Mouse (Mus musculus): ENCODE measurements around the gene Arhgap15. TPM values are rescaled to one million over a fixed set of nuclear protein-coding genes. Genes with fewer than 3 reads are reported as not detected.

Gene Arhgap15
- total and polyA plus RNA-seq, 3 experiments = 0.89 to 56.4 (median 39.8) TPM

DNA sequence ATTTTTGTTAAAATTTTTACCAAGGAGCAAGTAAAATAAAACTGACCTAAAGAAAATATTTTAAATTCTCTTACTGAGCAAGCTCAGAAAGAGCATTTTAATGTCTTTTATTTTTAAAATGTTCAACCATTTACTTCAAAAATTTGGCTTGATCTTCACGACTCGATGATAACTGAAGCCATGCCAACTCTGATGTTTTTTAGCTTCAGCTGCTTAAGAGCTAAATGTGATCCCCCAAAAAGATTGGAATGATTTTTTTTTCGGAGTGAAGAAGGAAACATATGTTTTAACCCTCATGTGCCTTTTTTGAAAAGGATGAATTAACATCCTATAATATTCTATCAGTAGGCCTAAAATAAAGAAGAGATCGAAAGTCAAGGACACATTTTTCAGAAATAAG lies 605.0 kb downstream of the Arhgap15 start:
- TF ChIP-seq POLR2AphosphoS5 (IDR thresholded peaks at IDR 0.05; ENCODE audit: insufficient replicate concordance, low read depth, low read length) = no peak
- no peak for TF ChIP-seq CTCF (IDR thresholded peaks at IDR 0.05; ENCODE audit: low read depth, low read length)
- TF ChIP-seq TAL1 (conservative IDR thresholded peaks at IDR 0.05; ENCODE audit: low read depth, low read length) = no peak
- TF ChIP-seq GATA2 (IDR thresholded peaks at IDR 0.05; ENCODE audit: borderline replicate concordance, low read depth, low read length) = no peak
- TF ChIP-seq GATA1 (IDR thresholded peaks at IDR 0.05; ENCODE audit: borderline replicate concordance, low read length) = no peak
- DNase-seq (ENCODE audit: low spot score) = no peak
- Histone ChIP-seq H3K27me3 (ENCODE audit: insufficient read depth, low read length) (0 out of 2 replicates have a peak, but pooled peaks cover 5% of the 10 kb centered on the region), H3K4me1 (ENCODE audit: insufficient read depth, low read depth, low read length) (no peaks in the 10 kb centered on the region), H3K4me3 (ENCODE audit: low read depth, low read length) (no peak overlapping the region), H3K9me3 (replicated peaks) (no peaks in the 10 kb centered on the region), H3K36me3 (replicated peaks) (no peaks in the 10 kb centered on the region)
- ATAC-seq (ENCODE audit: extremely low read depth, insufficient number of reproducible peaks, low FRiP score, poor library complexity, severe bottlenecking) = no peak

DNA sequence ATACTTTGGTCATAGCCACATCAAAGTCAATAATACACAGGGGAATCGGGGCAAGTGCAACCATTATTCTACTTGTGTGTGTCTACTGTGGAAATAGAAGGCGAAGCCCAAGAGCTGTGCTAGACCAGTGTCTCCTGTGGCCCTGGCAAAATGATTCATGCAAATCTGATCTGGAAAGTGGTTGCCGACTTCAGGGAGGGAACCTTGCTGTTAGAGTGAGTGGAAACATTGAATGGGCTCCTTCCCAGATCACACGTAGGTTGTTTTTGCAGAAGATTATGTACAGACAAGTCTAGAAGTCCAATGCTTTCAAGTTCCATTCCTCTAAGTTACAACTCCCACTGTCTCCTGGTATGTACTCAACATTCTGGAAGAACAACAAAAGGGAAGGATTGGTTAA lies 606.2 kb downstream of the Arhgap15 start:
- H3K4me3 ChIP-seq (ENCODE audit: low read depth, low read length) = no peak overlapping the region
- DNase-seq (ENCODE audit: low spot score) = no peak
- no peaks in the 10 kb centered on the region for H3K36me3 ChIP-seq (replicated peaks)
- H3K27me3 ChIP-seq (ENCODE audit: insufficient read depth, low read length) = 0 out of 2 replicates have a peak, but pooled peaks cover 5% of the 10 kb centered on the region
- no peak for TF ChIP-seq CTCF (IDR thresholded peaks at IDR 0.05; ENCODE audit: low read depth, low read length)
- TF ChIP-seq GATA2 (IDR thresholded peaks at IDR 0.05; ENCODE audit: borderline replicate concordance, low read depth, low read length) = no peak
- no peak for TF ChIP-seq TAL1 (conservative IDR thresholded peaks at IDR 0.05; ENCODE audit: low read depth, low read length)
- TF ChIP-seq GATA1 (IDR thresholded peaks at IDR 0.05; ENCODE audit: borderline replicate concordance, low read length) = no peak
- no peak for TF ChIP-seq POLR2AphosphoS5 (IDR thresholded peaks at IDR 0.05; ENCODE audit: insufficient replicate concordance, low read depth, low read length)
- no peaks in the 10 kb centered on the region for H3K4me1 ChIP-seq (ENCODE audit: insufficient read depth, low read depth, low read length)
- ATAC-seq (ENCODE audit: extremely low read depth, insufficient number of reproducible peaks, low FRiP score, poor library complexity, severe bottlenecking) = no peak
- no peaks in the 10 kb centered on the region for H3K9me3 ChIP-seq (replicated peaks)

DNA sequence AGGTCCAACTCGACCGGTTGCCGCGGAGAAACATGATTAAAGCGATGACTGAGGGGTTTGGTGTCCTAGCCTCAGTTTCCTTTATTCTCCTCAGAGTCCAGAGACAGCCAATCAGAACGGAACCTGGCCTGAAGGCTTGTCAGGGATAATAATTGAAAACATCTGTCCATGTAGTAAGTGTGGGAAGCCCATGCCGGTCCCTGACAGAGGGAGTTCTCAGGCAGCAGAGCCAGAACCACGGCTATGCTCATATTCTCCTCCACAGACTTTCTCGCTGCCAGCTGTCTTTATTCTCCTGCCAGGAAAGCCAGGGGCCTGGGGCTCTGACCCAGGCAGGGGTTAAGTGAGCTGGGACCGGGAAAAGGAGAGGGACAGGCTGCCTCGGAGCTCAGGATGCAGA lies 606.7 kb downstream of the Arhgap15 start:
- 0 out of 2 replicates have a peak, but pooled peaks cover 5% of the 10 kb centered on the region for H3K27me3 ChIP-seq (ENCODE audit: insufficient read depth, low read length)
- no peaks in the 10 kb centered on the region for H3K36me3 ChIP-seq (replicated peaks)
- ATAC-seq (ENCODE audit: extremely low read depth, insufficient number of reproducible peaks, low FRiP score, poor library complexity, severe bottlenecking) = no peak
- H3K9me3 ChIP-seq (replicated peaks) = no peaks in the 10 kb centered on the region
- H3K4me1 ChIP-seq (ENCODE audit: insufficient read depth, low read depth, low read length) = no peaks in the 10 kb centered on the region
- TF ChIP-seq TAL1 (conservative IDR thresholded peaks at IDR 0.05; ENCODE audit: low read depth, low read length) (no peak), GATA2 (IDR thresholded peaks at IDR 0.05; ENCODE audit: borderline replicate concordance, low read depth, low read length) (no peak), CTCF (IDR thresholded peaks at IDR 0.05; ENCODE audit: low read depth, low read length) (no peak), POLR2AphosphoS5 (IDR thresholded peaks at IDR 0.05; ENCODE audit: insufficient replicate concordance, low read depth, low read length) (no peak), GATA1 (IDR thresholded peaks at IDR 0.05; ENCODE audit: borderline replicate concordance, low read length) (no peak)
- no peak overlapping the region for H3K4me3 ChIP-seq (ENCODE audit: low read depth, low read length)
- no peak for DNase-seq (ENCODE audit: low spot score)

DNA sequence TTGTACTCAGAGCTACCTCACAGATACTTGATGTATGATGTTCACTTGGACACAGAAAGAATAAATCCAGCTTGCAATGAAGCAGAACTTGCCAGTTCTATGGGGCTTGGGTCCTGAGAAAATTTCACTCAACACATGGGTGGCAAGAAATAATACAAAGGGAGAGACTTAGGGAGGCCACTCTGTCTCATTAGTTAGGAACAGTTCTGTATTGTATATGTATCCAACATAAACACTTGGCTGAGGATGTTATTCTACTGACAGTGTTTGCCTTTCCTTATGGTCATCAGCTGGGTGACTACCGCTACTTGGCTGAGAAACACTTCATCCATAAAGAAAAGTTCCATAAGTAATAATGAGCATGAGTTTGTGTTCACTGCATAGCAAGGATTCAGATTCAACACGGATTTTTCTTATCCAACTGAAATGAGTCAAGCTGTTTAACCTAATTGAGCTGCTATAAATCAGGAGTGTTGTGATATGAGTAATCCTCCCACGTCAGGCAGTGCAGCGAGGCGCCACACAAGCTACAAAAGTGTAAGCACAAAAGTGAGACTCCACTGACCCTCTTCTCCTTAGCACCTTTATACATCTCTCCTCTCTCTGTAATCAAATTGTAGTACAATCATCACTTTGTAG lies 607.7 kb downstream of the Arhgap15 start:
- H3K4me1 ChIP-seq (ENCODE audit: insufficient read depth, low read depth, low read length) = no peaks in the 10 kb centered on the region
- TF ChIP-seq TAL1 (conservative IDR thresholded peaks at IDR 0.05; ENCODE audit: low read depth, low read length) = no peak
- no peak for TF ChIP-seq GATA1 (IDR thresholded peaks at IDR 0.05; ENCODE audit: borderline replicate concordance, low read length)
- TF ChIP-seq POLR2AphosphoS5 (IDR thresholded peaks at IDR 0.05; ENCODE audit: insufficient replicate concordance, low read depth, low read length) = no peak
- no peak for ATAC-seq (ENCODE audit: extremely low read depth, insufficient number of reproducible peaks, low FRiP score, poor library complexity, severe bottlenecking)
- no peak overlapping the region for H3K4me3 ChIP-seq (ENCODE audit: low read depth, low read length)
- H3K27me3 ChIP-seq (ENCODE audit: insufficient read depth, low read length) = 0 out of 2 replicates have a peak, but pooled peaks cover 5% of the 10 kb centered on the region
- DNase-seq (ENCODE audit: low spot score) = no peak
- no peaks in the 10 kb centered on the region for H3K36me3 ChIP-seq (replicated peaks)
- no peaks in the 10 kb centered on the region for H3K9me3 ChIP-seq (replicated peaks)

DNA sequence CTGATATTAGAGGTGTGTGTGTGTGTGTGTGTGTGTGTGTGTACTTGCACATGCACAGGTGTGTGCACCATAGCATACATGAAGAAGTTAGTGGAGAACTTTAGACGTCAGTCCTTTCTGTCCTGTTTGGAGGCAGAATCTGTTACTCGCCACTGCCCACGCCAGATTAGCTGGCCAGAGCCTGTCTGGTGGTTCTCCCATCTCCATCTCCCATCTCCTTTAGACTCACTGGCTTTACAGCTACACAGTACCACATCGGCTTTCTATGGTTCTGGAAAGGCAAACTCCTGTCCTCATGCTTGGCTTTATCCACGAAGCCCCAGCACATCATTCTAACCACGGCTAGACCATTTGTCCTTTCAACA lies 608.2 kb downstream of the Arhgap15 start:
- DNase-seq (ENCODE audit: low spot score) = no peak
- no peaks in the 10 kb centered on the region for H3K36me3 ChIP-seq (replicated peaks)
- H3K4me3 ChIP-seq (ENCODE audit: low read depth, low read length) = no peak overlapping the region
- no peaks in the 10 kb centered on the region for H3K4me1 ChIP-seq (ENCODE audit: insufficient read depth, low read depth, low read length)
- H3K9me3 ChIP-seq (replicated peaks) = no peaks in the 10 kb centered on the region
- no peak for ATAC-seq (ENCODE audit: extremely low read depth, insufficient number of reproducible peaks, low FRiP score, poor library complexity, severe bottlenecking)
- no peak for TF ChIP-seq GATA2 (IDR thresholded peaks at IDR 0.05; ENCODE audit: borderline replicate concordance, low read depth, low read length)
- TF ChIP-seq POLR2AphosphoS5 (IDR thresholded peaks at IDR 0.05; ENCODE audit: insufficient replicate concordance, low read depth, low read length) = no peak
- no peak for TF ChIP-seq TAL1 (conservative IDR thresholded peaks at IDR 0.05; ENCODE audit: low read depth, low read length)
- no peak for TF ChIP-seq CTCF (IDR thresholded peaks at IDR 0.05; ENCODE audit: low read depth, low read length)
- TF ChIP-seq GATA1 (IDR thresholded peaks at IDR 0.05; ENCODE audit: borderline replicate concordance, low read length) = no peak
- H3K27me3 ChIP-seq (ENCODE audit: insufficient read depth, low read length) = 0 out of 2 replicates have a peak, but pooled peaks cover 5% of the 10 kb centered on the region

DNA sequence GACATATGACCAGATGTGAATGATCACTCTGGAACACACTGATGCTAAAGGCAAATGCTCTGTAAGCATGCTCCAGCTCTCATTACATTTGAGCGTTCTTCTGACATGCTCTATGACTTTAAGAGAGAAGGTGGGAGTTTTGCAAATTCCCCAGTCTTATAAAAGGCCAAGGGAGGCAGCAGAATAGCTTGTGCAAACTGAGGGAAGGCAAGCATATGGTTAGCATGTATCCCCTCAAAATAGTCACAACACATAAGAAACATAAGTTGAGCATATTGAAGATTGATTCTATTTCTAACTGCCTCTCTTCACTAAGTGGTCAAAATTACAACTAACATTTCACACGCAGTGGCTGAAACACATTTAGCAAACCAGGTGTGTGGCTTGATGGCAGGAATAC lies 631.6 kb downstream of the Arhgap15 start:
- H3K4me3 ChIP-seq (ENCODE audit: low read depth, low read length) = no peak overlapping the region
- no peaks in the 10 kb centered on the region for H3K9me3 ChIP-seq (replicated peaks)
- H3K27me3 ChIP-seq (ENCODE audit: insufficient read depth, low read length) = no peaks in the 10 kb centered on the region
- DNase-seq (ENCODE audit: low spot score) = no peak
- H3K4me1 ChIP-seq (ENCODE audit: insufficient read depth, low read depth, low read length) = no peaks in the 10 kb centered on the region
- ATAC-seq (ENCODE audit: extremely low read depth, insufficient number of reproducible peaks, low FRiP score, poor library complexity, severe bottlenecking) = no peak
- TF ChIP-seq TAL1 (conservative IDR thresholded peaks at IDR 0.05; ENCODE audit: low read depth, low read length) = no peak
- TF ChIP-seq GATA1 (IDR thresholded peaks at IDR 0.05; ENCODE audit: borderline replicate concordance, low read length) = no peak
- no peak for TF ChIP-seq CTCF (IDR thresholded peaks at IDR 0.05; ENCODE audit: low read depth, low read length)
- no peak for TF ChIP-seq GATA2 (IDR thresholded peaks at IDR 0.05; ENCODE audit: borderline replicate concordance, low read depth, low read length)
- TF ChIP-seq POLR2AphosphoS5 (IDR thresholded peaks at IDR 0.05; ENCODE audit: insufficient replicate concordance, low read depth, low read length) = no peak
- H3K36me3 ChIP-seq (replicated peaks) = no peaks in the 10 kb centered on the region

Measured in G1E (cell line).